Mouse (Mus musculus): ENCODE results near the gene Tub. TPM values are rescaled to one million over a fixed set of nuclear protein-coding genes. Genes with fewer than 3 reads are reported as not detected.
A peak's percentile ranks its signal among the peaks of the same experiment; 100 is the strongest.

Gene Tub
- polyA plus RNA-seq, 1 experiment from 2014 or later: 38.4 TPM

GRCm38 (mm10) chr7:108936591-108936990 is 13.5 kb upstream of the Tub start:
- H3K36me3 ChIP-seq (ENCODE audit: control insufficient read depth, insufficient read depth, low read length): peaks cover 38% of the 10 kb centered on the region
- WGBS: 98% methylated on average over 4 of the region's 4 CpGs

DNA sequence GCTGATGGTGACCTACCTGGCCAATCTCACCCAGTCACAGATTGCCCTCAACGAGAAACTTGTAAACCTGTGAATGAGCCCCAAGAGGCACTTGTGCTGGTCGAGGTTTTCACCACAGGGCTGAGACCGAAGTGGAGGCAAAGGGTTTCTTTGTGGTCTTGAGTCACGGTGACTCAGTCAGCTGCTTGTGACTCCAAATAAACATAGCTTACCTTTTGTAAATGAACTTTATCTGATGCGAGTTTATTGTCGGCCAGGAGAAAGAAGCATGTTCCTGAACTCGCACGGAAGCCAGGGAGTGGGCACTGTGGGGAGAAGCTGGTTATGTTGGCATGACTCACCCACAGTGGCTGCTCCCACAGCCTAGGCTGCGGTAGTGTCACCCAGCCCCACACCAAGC is 8.7 kb upstream of the Tub start:
- Histone ChIP-seq H3K4me3 (ENCODE audit: low read depth, low read length) (no peak overlapping the region), H3K27me3 (ENCODE audit: control insufficient read depth, insufficient read depth, low read length) (no peaks in the 10 kb centered on the region), H3K36me3 (ENCODE audit: control insufficient read depth, insufficient read depth, low read length) (peaks cover 55% of the 10 kb centered on the region), H3K4me2 (ENCODE audit: low read depth, low read length) (no peak overlapping the region), H3K4me1 (ENCODE audit: control insufficient read depth, insufficient read depth, low read length) (0 out of 2 replicates have a peak, but pooled peaks cover under 1% of the 10 kb centered on the region), H3K9me3 (ENCODE audit: control insufficient read depth, low read length) (no peaks in the 10 kb centered on the region), H3K27ac (ENCODE audit: low read depth, low read length) (no peak overlapping the region), H3K9ac (replicated peaks; ENCODE audit: low read depth, low read length) (no peak overlapping the region)
- no peak for ATAC-seq (ENCODE audit: low read depth)
- WGBS: 94% methylated on average over 9 of the region's 9 CpGs

More at GRCm38 (mm10) chr7:108936591-108936990, 13.5 kb upstream of the Tub start:
- no peaks in the 10 kb centered on the region for H3K27me3 ChIP-seq (ENCODE audit: control insufficient read depth, insufficient read depth, low read length)
- H3K9ac ChIP-seq (replicated peaks; ENCODE audit: low read depth, low read length): no peak overlapping the region
- H3K4me3 ChIP-seq (ENCODE audit: low read depth, low read length): no peak overlapping the region
- ATAC-seq (ENCODE audit: low read depth): no peak
- no peaks in the 10 kb centered on the region for H3K9me3 ChIP-seq (ENCODE audit: control insufficient read depth, low read length)
- no peak overlapping the region for H3K4me2 ChIP-seq (ENCODE audit: low read depth, low read length)
- H3K27ac ChIP-seq (ENCODE audit: low read depth, low read length): no peak overlapping the region
- peaks cover 15% of the 10 kb centered on the region for H3K4me1 ChIP-seq (ENCODE audit: control insufficient read depth, insufficient read depth, low read length)

GRCm38 (mm10) chr7:108944002-108944401 is 6.1 kb upstream of the Tub start:
- Histone ChIP-seq H3K27me3 (ENCODE audit: control insufficient read depth, insufficient read depth, low read length) (no peaks in the 10 kb centered on the region), H3K9me3 (ENCODE audit: control insufficient read depth, low read length) (no peaks in the 10 kb centered on the region), H3K4me3 (ENCODE audit: low read depth, low read length) (no peak overlapping the region), H3K4me2 (ENCODE audit: low read depth, low read length) (no peak overlapping the region), H3K4me1 (ENCODE audit: control insufficient read depth, insufficient read depth, low read length) (no peaks in the 10 kb centered on the region), H3K27ac (ENCODE audit: low read depth, low read length) (no peak overlapping the region), H3K9ac (replicated peaks; ENCODE audit: low read depth, low read length) (no peak overlapping the region), H3K36me3 (ENCODE audit: control insufficient read depth, insufficient read depth, low read length) (peaks cover 38% of the 10 kb centered on the region)
- WGBS: 7% methylated on average over 2 of the region's 2 CpGs
- peak; percentile 74; the same call in 1 of the 2 replicates for ATAC-seq (ENCODE audit: low read depth)

DNA sequence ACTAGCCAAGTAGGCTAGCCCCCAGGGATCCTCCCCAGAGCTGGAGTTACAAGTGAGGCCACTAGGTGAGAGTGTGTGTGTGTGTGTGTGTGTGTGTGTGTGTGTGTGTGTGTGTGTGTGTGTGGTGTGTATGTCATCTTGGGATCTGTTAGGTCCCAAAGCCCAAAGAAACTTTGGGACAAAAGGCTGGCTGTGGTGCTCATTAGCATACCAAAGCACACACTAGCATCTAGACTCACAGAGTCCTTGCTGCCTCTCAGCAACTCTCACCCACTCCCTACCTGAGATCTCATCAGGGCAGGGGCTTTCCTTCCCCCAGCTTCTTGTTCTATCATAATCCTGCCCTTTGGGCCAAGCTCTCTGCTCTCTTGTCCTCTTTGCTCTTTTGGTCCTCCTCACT is 1.5 kb upstream of the Tub start:
- Histone ChIP-seq H3K4me1 (ENCODE audit: control insufficient read depth, insufficient read depth, low read length) (no peaks in the 10 kb centered on the region), H3K4me3 (ENCODE audit: low read depth, low read length) (no peak overlapping the region), H3K27me3 (ENCODE audit: control insufficient read depth, insufficient read depth, low read length) (peaks cover 2% of the 10 kb centered on the region; the same call in 1 of the 2 replicates), H3K9me3 (ENCODE audit: control insufficient read depth, low read length) (no peaks in the 10 kb centered on the region), H3K4me2 (ENCODE audit: low read depth, low read length) (no peak overlapping the region), H3K27ac (ENCODE audit: low read depth, low read length) (no peak overlapping the region), H3K36me3 (ENCODE audit: control insufficient read depth, insufficient read depth, low read length) (0 out of 2 replicates have a peak, but pooled peaks cover 7% of the 10 kb centered on the region), H3K9ac (replicated peaks; ENCODE audit: low read depth, low read length) (no peak overlapping the region)
- no peak for ATAC-seq (ENCODE audit: low read depth)

- Histone ChIP-seq H3K4me2 (ENCODE audit: low read depth, low read length) (no peak overlapping the region), H3K9ac (replicated peaks; ENCODE audit: low read depth, low read length) (no peak overlapping the region), H3K36me3 (ENCODE audit: control insufficient read depth, insufficient read depth, low read length) (0 out of 2 replicates have a peak, but pooled peaks cover 7% of the 10 kb centered on the region), H3K9me3 (ENCODE audit: control insufficient read depth, low read length) (no peaks in the 10 kb centered on the region), H3K27me3 (ENCODE audit: control insufficient read depth, insufficient read depth, low read length) (peaks cover 2% of the 10 kb centered on the region; the same call in 1 of the 2 replicates), H3K4me1 (ENCODE audit: control insufficient read depth, insufficient read depth, low read length) (no peaks in the 10 kb centered on the region), H3K27ac (ENCODE audit: low read depth, low read length) (no peak overlapping the region), H3K4me3 (ENCODE audit: low read depth, low read length) (no peak overlapping the region)
- 40% methylated on average over 2 of the region's 2 CpGs for WGBS
- ATAC-seq (ENCODE audit: low read depth): no peak
Observed at GRCm38 (mm10) chr7:108949301-108949700, 837 bp upstream of the Tub start.

DNA sequence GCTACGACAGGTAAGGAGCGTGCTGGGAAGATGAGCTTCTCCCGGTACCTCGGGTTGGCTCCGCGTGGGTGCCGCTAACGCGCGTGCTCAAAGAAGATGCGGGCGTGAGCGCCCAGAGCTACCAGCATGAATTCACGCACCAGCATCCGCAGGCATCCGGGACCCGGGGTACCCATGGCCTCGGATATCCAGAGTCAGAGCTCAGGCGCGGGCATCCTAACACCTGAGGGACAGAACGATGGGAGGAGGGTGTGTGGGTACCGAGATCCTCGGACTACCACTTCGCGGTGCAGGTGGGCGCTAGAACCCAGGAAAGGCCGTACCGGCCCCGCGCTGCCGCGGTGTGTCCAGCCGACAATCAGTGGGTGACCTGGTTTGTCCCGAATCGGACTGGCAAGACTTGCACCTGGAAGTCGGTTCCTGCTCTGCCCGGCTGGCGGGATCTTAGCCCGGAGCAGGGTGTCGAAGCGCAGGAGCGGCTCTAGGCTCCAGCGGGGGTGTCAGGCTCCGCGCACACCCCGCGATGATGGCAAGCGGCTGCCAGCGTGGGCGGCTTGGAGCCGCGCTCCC is 709 bp downstream of the Tub start:
- H3K27me3 ChIP-seq (ENCODE audit: control insufficient read depth, insufficient read depth, low read length): peaks cover 2% of the 10 kb centered on the region; the same call in 1 of the 2 replicates
- WGBS: under 1% methylated on average over 51 of the region's 52 CpGs
- 0 out of 2 replicates have a peak, but pooled peaks cover 1% of the 10 kb centered on the region for H3K36me3 ChIP-seq (ENCODE audit: control insufficient read depth, insufficient read depth, low read length)
- no peaks in the 10 kb centered on the region for H3K9me3 ChIP-seq (ENCODE audit: control insufficient read depth, low read length)
- peak overlapping the region; percentile 85 for H3K4me2 ChIP-seq (ENCODE audit: low read depth, low read length)
- peak overlapping the region; percentile 59 for H3K9ac ChIP-seq (replicated peaks; ENCODE audit: low read depth, low read length)
- H3K4me1 ChIP-seq (ENCODE audit: control insufficient read depth, insufficient read depth, low read length): no peaks in the 10 kb centered on the region
- H3K4me3 ChIP-seq (ENCODE audit: low read depth, low read length): peak overlapping the region; percentile 60
- peak; percentile 58 for ATAC-seq (ENCODE audit: low read depth)
- H3K27ac ChIP-seq (ENCODE audit: low read depth, low read length): peak overlapping the region; percentile 69

- no peak overlapping the region for H3K9ac ChIP-seq (replicated peaks; ENCODE audit: low read depth, low read length)
- peaks cover 2% of the 10 kb centered on the region; the same call in 1 of the 2 replicates for H3K27me3 ChIP-seq (ENCODE audit: control insufficient read depth, insufficient read depth, low read length)
- no peak overlapping the region for H3K4me3 ChIP-seq (ENCODE audit: low read depth, low read length)
- H3K4me2 ChIP-seq (ENCODE audit: low read depth, low read length): no peak overlapping the region
- H3K9me3 ChIP-seq (ENCODE audit: control insufficient read depth, low read length): no peaks in the 10 kb centered on the region
- WGBS: 86% methylated on average over 6 of the region's 6 CpGs
- H3K36me3 ChIP-seq (ENCODE audit: control insufficient read depth, insufficient read depth, low read length): no peaks in the 10 kb centered on the region
- ATAC-seq (ENCODE audit: low read depth): no peak
- no peak overlapping the region for H3K27ac ChIP-seq (ENCODE audit: low read depth, low read length)
- no peaks in the 10 kb centered on the region for H3K4me1 ChIP-seq (ENCODE audit: control insufficient read depth, insufficient read depth, low read length)
Observed at GRCm38 (mm10) chr7:108952801-108953200, 2.7 kb downstream of the Tub start.

DNA sequence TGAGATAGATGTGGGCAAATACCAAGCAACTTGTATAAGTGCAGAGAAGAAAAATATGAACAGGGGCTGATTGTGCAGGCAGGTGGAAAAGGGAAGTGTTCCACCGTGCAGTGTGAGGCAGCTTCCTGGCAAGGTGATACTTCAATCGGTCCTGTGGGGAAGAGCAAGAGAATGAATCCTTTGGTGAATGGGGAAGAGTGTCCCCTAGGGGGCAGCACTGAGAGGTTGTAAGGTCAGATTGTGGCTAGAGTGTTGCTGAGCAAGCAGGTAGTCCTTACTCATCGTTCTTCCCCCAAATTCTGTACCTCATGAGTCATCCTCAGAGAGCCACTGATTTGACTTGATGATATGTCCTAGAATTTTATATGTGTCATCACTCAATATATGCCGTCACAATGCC is 4.0 kb downstream of the Tub start:
- Histone ChIP-seq H3K27ac (ENCODE audit: low read depth, low read length) (no peak overlapping the region), H3K36me3 (ENCODE audit: control insufficient read depth, insufficient read depth, low read length) (no peaks in the 10 kb centered on the region), H3K4me2 (ENCODE audit: low read depth, low read length) (no peak overlapping the region), H3K4me1 (ENCODE audit: control insufficient read depth, insufficient read depth, low read length) (no peaks in the 10 kb centered on the region), H3K4me3 (ENCODE audit: low read depth, low read length) (no peak overlapping the region), H3K9ac (replicated peaks; ENCODE audit: low read depth, low read length) (no peak overlapping the region), H3K27me3 (ENCODE audit: control insufficient read depth, insufficient read depth, low read length) (peaks cover 2% of the 10 kb centered on the region; the same call in 1 of the 2 replicates), H3K9me3 (ENCODE audit: control insufficient read depth, low read length) (no peaks in the 10 kb centered on the region)
- 49% methylated on average over 4 of the region's 4 CpGs for WGBS
- ATAC-seq (ENCODE audit: low read depth): no peak

DNA sequence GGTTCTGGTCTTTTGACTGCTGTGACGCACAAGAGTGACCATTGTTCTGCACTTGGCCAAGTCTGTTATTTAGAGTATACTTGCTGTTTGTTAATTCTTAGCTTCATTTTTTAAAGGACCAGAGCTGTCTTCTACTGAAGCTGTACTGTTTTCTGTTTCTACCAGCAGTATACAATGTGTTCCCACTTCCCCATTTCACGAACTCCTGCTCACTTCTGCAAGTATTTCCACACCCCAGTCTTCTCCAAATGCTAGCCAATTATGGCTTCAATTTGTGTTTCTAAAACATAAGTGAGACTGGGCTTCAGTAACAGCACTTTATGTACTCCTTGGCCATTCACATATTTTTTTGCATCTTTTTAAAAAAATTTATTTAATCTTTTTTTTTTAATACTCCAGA is 7.6 kb downstream of the Tub start:
- H3K27ac ChIP-seq (ENCODE audit: low read depth, low read length): no peak overlapping the region
- no peaks in the 10 kb centered on the region for H3K4me1 ChIP-seq (ENCODE audit: control insufficient read depth, insufficient read depth, low read length)
- no peak for ATAC-seq (ENCODE audit: low read depth)
- no peaks in the 10 kb centered on the region for H3K36me3 ChIP-seq (ENCODE audit: control insufficient read depth, insufficient read depth, low read length)
- no peak overlapping the region for H3K9ac ChIP-seq (replicated peaks; ENCODE audit: low read depth, low read length)
- no peaks in the 10 kb centered on the region for H3K9me3 ChIP-seq (ENCODE audit: control insufficient read depth, low read length)
- no peak overlapping the region for H3K4me2 ChIP-seq (ENCODE audit: low read depth, low read length)
- H3K4me3 ChIP-seq (ENCODE audit: low read depth, low read length): no peak overlapping the region
- 72% methylated on average over 2 of the region's 2 CpGs for WGBS
- H3K27me3 ChIP-seq (ENCODE audit: control insufficient read depth, insufficient read depth, low read length): no peaks in the 10 kb centered on the region
